Mouse (Mus musculus) liver, embryonic 16.5 days (tissue): ENCODE data around the gene Tmc7. TPM values are rescaled to one million over a fixed set of nuclear protein-coding genes. Genes with fewer than 3 reads are reported as not detected.

Experiments
- ATAC-seq: fragments of 200-750 bp; cut with Nextera tagmentation; 2 replicates; pipeline ENCODE4 v1.8.0; 2017; ENCODE audit warnings: low read depth, mild to moderate bottlenecking, moderate number of reproducible peaks, moderate library complexity
- H3K27ac ChIP-seq: fragments of 300-500 bp; sonication (generic); 2 replicates; pipeline ENCODE4 v1.5.1; 2014; ENCODE audit warnings: mild to moderate bottlenecking, low read length
- H3K27me3 ChIP-seq: fragments of 300-500 bp; sonication (generic); 2 replicates; pipeline ENCODE4 v1.6.1; 2014; ENCODE audit warnings: low read depth, low read length, mixed read lengths; ENCODE audit not compliant: control insufficient read depth, insufficient read depth
- H3K36me3 ChIP-seq: fragments of 300-500 bp; sonication (generic); 2 replicates; pipeline ENCODE4 v1.6.1; 2014; ENCODE audit warnings: mild to moderate bottlenecking; ENCODE audit not compliant: control insufficient read depth, insufficient read depth
- H3K4me1 ChIP-seq: fragments of 300-500 bp; sonication (generic); 2 replicates; pipeline ENCODE4 v1.6.1; 2014; ENCODE audit warnings: low read depth, low read length, mixed read lengths; ENCODE audit not compliant: control insufficient read depth
- H3K4me2 ChIP-seq: fragments of 300-500 bp; sonication (generic); 2 replicates; pipeline ENCODE4 v1.6.1; 2014; ENCODE audit warnings: low read depth, low read length, mixed read lengths
- H3K4me3 ChIP-seq: fragments of 300-500 bp; sonication (generic); 2 replicates; pipeline ENCODE4 v1.5.1; 2014; ENCODE audit warnings: low read depth, mild to moderate bottlenecking, low read length
- H3K9ac ChIP-seq: fragments of 300-500 bp; sonication (generic); 2 replicates; pipeline ENCODE4 v1.6.1; 2014; ENCODE audit warnings: low read depth, low read length
- H3K9me3 ChIP-seq: fragments of 300-500 bp; sonication (generic); replicated peaks from 2 replicates; pipeline ENCODE4 v1.6.1; 2016; ENCODE audit warnings: low read length; ENCODE audit not compliant: control insufficient read depth
- WGBS: fragments of 180-500 bp; shearing (Covaris S2); extraction: QIAGEN DNeasy Blood & Tissue Kit; methylation state at CpG from one replicate; pipeline ENCODE4 v1.1.7; 2014; ENCODE audit not compliant: insufficient replicate concordance; 5-methylcytosine and 5-hydroxymethylcytosine counted together
- polyA plus RNA-seq: library from polyadenylated mRNA; unstranded; fragments of >200 nt; fragmentation: Nextera tagmentation; extraction: Ambion mirVana; gene quantifications from 2 replicates; pipeline ENCODE4 v1.2.1, GENCODE M21; 2015

Gene Tmc7
- 0.26 and 0.53 TPM in 2 replicates for polyA plus RNA-seq

DNA sequence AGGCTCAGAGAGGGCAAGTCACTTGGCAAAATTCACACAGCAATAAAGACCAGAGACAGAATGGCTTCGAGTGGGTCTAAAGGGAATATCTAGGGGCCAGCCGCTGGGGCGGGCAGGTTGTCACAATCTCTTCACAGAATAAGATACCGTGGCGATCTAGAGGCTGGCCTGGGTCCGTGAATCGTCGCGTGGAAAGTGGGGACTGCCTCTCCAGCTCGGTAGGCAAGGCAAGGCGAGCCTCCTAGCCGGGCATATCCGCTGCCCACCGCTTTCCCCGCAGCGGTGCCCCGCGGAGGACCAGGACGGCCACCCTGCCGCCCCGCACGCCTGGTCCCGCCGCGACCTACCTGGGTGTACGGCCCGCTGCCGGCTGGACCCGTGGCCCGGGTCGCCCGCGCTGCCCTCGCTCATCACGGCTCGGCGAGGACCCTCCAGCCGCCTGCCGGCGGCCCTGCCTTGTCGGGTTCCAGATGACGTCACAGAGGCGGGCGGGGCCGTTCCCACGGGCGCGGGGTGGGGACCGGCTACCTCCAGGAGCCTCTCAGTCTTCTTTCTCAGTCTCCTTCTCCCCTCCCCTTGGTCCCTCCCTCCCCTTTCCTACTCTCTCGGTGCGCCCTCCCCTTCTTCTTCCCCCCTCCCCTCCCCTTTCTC, at the start of gene Tmc7:
Tmc7 (minus strand) TSS at position 480 of the 651 bp plus-strand sequence.
- H3K4me3 ChIP-seq, result peak within 1 kb of the TSS; percentile 61

DNA sequence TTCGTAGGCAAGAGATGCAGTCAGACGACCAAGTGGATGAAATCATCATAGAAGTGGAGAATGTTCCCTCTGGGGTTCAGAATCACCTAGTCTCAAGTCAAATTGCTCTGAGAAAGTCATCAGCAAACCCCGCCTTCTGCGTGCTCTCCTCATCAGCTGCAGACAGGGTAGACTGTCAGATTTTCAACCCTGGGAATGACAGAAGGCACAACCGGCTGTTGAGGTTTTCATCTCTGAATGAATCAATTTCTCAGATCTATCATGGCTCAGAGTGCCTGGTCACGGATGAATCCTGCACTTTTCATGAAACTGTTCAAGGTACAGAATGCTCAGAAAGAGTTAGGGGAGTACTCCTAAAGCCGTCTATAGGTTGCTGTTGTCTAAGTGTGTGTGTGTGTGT, 49.4 kb upstream of the Tmc7 start:
- WGBS, result 60% methylated on average over 7 of the region's 7 CpGs
- no peak for ATAC-seq

More for the DNA sequence above, at the start of gene Tmc7:
- H3K27me3 ChIP-seq, result peaks cover 7% of the 10 kb centered on the region
- peak within 1 kb of the TSS; percentile 56; the same call in 1 of the 2 replicates for H3K9ac ChIP-seq
- H3K9me3 ChIP-seq, result no peaks in the 10 kb centered on the region
- peak; percentile 62 for ATAC-seq
- WGBS, result under 1% methylated on average over 49 of the region's 51 CpGs
- no peaks in the 10 kb centered on the region for H3K36me3 ChIP-seq
- H3K4me2 ChIP-seq, result peak within 1 kb of the TSS; percentile 85
- H3K27ac ChIP-seq, result no peak within 1 kb of the TSS
- H3K4me1 ChIP-seq, result no peaks in the 10 kb centered on the region

DNA sequence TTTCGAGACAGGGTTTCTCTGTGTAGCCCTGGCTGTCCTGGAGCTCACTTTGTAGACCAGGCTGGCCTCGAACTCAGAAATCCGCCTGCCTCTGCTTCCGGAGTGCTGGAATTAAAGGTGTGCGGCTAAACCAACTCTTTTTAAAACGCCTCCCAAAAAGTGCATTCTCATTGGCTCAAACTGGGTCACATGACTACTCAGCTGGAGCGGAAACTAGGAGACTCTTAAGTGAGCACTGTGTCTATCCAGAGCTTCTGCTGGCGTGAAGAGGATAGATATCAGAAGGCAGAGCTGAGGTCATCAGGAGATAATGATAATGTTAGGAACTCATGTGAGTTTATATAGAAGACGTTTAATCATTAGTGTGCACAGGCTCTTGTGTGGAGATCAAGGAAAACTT, 48.6 kb upstream of the Tmc7 start:
- no peaks in the 10 kb centered on the region for H3K27me3 ChIP-seq
- H3K9me3 ChIP-seq, result no peaks in the 10 kb centered on the region
- no peak overlapping the region for H3K4me3 ChIP-seq
- no peaks in the 10 kb centered on the region for H3K4me1 ChIP-seq
- H3K9ac ChIP-seq, result no peak overlapping the region
- H3K27ac ChIP-seq, result no peak overlapping the region
- ATAC-seq, result no peak
- H3K4me2 ChIP-seq, result no peak overlapping the region
- H3K36me3 ChIP-seq, result no peaks in the 10 kb centered on the region
- 57% methylated on average over 9 of the region's 9 CpGs for WGBS

More for the DNA sequence above, 49.4 kb upstream of the Tmc7 start:
- Histone ChIP-seq H3K4me3 (no peak overlapping the region), H3K4me2 (no peak overlapping the region), H3K9ac (no peak overlapping the region), H3K27ac (no peak overlapping the region), H3K4me1 (no peaks in the 10 kb centered on the region), H3K27me3 (no peaks in the 10 kb centered on the region), H3K36me3 (no peaks in the 10 kb centered on the region), H3K9me3 (no peaks in the 10 kb centered on the region)

DNA sequence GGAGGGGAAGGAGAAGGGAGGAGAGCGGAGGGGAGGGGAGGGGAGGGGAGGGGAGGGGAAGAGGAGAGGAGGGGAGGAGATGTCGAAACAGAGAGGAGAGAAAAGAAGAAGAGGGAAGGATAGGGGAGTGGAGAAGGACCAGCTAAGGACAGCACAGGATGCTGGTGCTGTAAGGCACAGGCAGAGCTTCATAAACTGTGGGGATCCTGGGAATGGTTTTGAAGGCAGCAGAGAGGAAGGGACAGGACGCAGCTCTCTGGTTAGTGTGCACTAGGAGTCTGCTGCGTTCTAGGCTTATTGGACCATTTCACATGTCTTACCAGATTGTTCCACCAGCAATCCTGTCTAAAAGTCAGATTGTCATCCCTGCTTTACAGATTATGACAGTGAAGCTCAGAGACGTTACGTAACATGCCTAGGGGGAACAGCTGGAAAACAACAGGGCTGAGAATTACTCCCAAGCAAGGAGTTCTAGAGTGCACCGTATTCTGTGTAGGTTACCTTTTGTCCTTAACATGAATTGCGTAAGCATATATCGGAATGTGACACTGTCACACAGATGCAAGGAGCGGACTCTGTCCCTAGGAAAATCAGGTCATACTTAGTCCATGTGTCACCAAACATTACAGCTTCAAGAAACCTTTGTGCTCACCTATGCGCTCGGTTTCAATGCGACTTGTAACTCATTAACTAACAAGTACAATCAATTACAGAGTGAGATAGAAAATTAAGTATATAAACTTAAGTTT, 43.2 kb upstream of the Tmc7 start:
- Histone ChIP-seq H3K27ac (no peak overlapping the region), H3K9me3 (no peaks in the 10 kb centered on the region), H3K4me1 (no peaks in the 10 kb centered on the region), H3K4me3 (no peak overlapping the region), H3K9ac (no peak overlapping the region), H3K36me3 (no peaks in the 10 kb centered on the region), H3K27me3 (no peaks in the 10 kb centered on the region), H3K4me2 (no peak overlapping the region)
- 64% methylated on average over 12 of the region's 13 CpGs for WGBS
- ATAC-seq, result peak; percentile 76

- 66% methylated on average over 6 of the region's 6 CpGs for WGBS
- no peak overlapping the region for H3K4me2 ChIP-seq
- no peaks in the 10 kb centered on the region for H3K36me3 ChIP-seq
- H3K27me3 ChIP-seq, result no peaks in the 10 kb centered on the region
- H3K9ac ChIP-seq, result no peak overlapping the region
- H3K4me1 ChIP-seq, result no peaks in the 10 kb centered on the region
- no peak overlapping the region for H3K4me3 ChIP-seq
- no peak overlapping the region for H3K27ac ChIP-seq
- no peak for ATAC-seq
- H3K9me3 ChIP-seq, result no peaks in the 10 kb centered on the region
Observed at GRCm38 (mm10) chr7:118621094-118621493, 36.6 kb upstream of the Tmc7 start.

DNA sequence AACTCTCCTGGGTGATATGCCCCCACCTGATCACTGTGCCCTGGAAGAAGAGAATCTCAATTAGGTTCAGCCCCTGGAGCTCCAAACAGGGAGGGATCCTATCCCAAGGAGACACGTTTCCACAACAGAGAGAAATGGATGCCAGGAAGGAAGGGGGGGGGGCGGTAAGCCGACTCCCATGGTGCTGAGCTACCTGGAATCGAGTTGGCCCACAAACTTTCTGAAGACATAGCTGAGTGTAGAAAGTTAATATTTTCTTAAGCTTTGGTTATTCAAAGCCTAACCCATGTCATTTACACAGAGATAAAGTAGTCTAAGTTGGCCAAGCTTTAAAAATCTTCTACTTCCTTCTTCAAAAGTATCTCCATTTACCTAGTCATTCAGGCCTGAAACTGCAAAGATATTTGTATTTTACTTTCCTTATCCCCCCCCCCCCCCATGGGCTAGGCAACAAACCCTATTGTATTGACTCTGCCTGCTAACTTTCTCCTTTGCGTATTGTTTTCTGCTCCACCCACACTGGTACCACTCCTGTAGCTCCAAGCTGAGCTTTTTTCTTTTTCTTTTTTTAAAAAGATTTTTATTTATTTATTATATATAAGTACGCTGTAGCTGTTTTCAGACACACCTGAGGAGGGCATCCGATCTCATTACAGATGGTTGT, 35.8 kb upstream of the Tmc7 start:
- no peak for ATAC-seq
- no peaks in the 10 kb centered on the region for H3K9me3 ChIP-seq
- no peaks in the 10 kb centered on the region for H3K27me3 ChIP-seq
- H3K36me3 ChIP-seq, result no peaks in the 10 kb centered on the region
- no peak overlapping the region for H3K4me3 ChIP-seq
- H3K27ac ChIP-seq, result no peak overlapping the region
- 79% methylated on average over 7 of the region's 7 CpGs for WGBS
- H3K9ac ChIP-seq, result no peak overlapping the region
- H3K4me1 ChIP-seq, result no peaks in the 10 kb centered on the region
- no peak overlapping the region for H3K4me2 ChIP-seq

DNA sequence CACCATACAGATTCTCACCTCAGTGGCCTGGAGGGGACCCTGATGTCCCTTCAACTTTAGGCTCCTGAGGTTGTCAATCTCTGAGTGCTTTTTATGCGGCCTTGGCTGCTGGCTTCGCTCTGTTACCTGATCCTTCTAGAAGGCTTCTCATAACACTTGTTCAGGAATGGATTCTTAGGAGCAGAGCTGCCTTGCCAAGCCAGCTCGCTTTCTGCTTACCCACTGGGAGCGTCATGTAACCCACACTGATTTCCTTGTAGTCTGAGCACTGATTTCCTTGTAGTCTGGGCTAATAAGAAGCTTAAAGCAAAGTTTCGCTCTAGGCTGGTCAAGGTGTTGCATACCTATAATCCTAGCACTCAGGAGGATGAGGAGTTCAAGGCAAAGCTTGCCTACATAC, 33.6 kb upstream of the Tmc7 start:
- Histone ChIP-seq H3K4me3 (no peak overlapping the region), H3K36me3 (no peaks in the 10 kb centered on the region), H3K4me1 (no peaks in the 10 kb centered on the region), H3K27me3 (no peaks in the 10 kb centered on the region), H3K4me2 (no peak overlapping the region), H3K9ac (no peak overlapping the region), H3K9me3 (no peaks in the 10 kb centered on the region), H3K27ac (no peak overlapping the region)
- ATAC-seq, result no peak
- WGBS, result 69% methylated on average over 5 of the region's 5 CpGs

- 62% methylated on average over 13 of the region's 13 CpGs for WGBS
- no peaks in the 10 kb centered on the region for H3K4me1 ChIP-seq
- no peak overlapping the region for H3K4me2 ChIP-seq
- no peak overlapping the region for H3K27ac ChIP-seq
- H3K4me3 ChIP-seq, result no peak overlapping the region
- ATAC-seq, result no peak
- no peaks in the 10 kb centered on the region for H3K36me3 ChIP-seq
- H3K9ac ChIP-seq, result no peak overlapping the region
- no peaks in the 10 kb centered on the region for H3K27me3 ChIP-seq
- H3K9me3 ChIP-seq, result no peaks in the 10 kb centered on the region
Observed at GRCm38 (mm10) chr7:118614076-118614475, 29.5 kb upstream of the Tmc7 start.

GRCm38 (mm10) chr7:118611933-118612332, 27.4 kb upstream of the Tmc7 start:
- no peaks in the 10 kb centered on the region for H3K27me3 ChIP-seq
- no peak overlapping the region for H3K4me3 ChIP-seq
- H3K27ac ChIP-seq, result no peak overlapping the region
- no peak overlapping the region for H3K9ac ChIP-seq
- WGBS, result 70% methylated on average over 8 of the region's 8 CpGs
- H3K4me1 ChIP-seq, result no peaks in the 10 kb centered on the region
- H3K4me2 ChIP-seq, result no peak overlapping the region
- H3K36me3 ChIP-seq, result no peaks in the 10 kb centered on the region
- H3K9me3 ChIP-seq, result no peaks in the 10 kb centered on the region
- no peak for ATAC-seq
